Mouse (Mus musculus): ENCODE data around the gene Endog.
"Not testable (repeated sequence)": the region's sequence is repeated elsewhere in the genome, so short reads cannot be mapped to it uniquely, and the experiment has no call there.

DNA sequence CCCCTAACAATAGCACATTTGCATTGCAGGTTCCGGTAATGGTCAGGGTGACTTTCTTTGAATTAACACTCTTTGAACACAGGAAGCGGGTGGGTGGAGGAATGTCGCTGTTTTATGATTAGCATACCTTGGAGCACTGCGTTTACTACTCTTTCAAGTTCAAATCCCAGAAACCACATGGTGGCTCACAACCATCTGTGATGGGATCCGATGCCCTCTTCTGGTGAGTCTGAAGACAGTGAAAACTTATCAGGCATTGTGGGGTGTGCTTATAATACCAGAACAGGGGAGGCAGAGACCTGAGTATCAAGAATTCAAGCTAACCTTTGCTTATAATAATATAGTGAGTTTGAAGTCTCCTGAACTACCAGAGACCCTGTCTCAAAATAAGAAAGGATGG, 40.1 kb upstream of the Endog start:
- TF ChIP-seq CTCF (IDR thresholded peaks at IDR 0.05; ENCODE audit: borderline replicate concordance, insufficient read depth, low read length); POLR2A (IDR thresholded peaks at IDR 0.05; ENCODE audit: low read depth, low read length): not testable (repeated sequence)
